Mouse (Mus musculus): ENCODE measurements around the gene Taar7d.

GRCm38 (mm10) chr10:23977958-23978357 is 49.1 kb upstream of the Taar7d start:
- TF ChIP-seq EP300 (IDR thresholded peaks at IDR 0.05; ENCODE audit: low read depth) (no peak), CTCF (IDR thresholded peaks at IDR 0.05; ENCODE audit: low read depth) (no peak)
